Comparison of ENCODE assay signal across 8 mouse cellular contexts in genomic region chr2:158610488-158611325, GRCm38 (mm10). TPM values are rescaled to one million over a fixed set of nuclear protein-coding genes. Genes with fewer than 3 reads are reported as not detected.
DNase-seq lines count a peak whose midpoint lies in the region; ATAC-seq and TF ChIP-seq lines count a peak whose summit lies in the region.

Gene Slc32a1, plus strand, starts transcription at chr2:158610767.

- no peak within 1 kb of the TSS for H3K27ac ChIP-seq in heart, embryonic 15.5 days
- H3K27ac ChIP-seq in heart, adult 2 months: no peak within 1 kb of the TSS
- H3K27ac ChIP-seq in ES-Bruce4 (ENCODE audit: insufficient read depth, low read length): no peak within 1 kb of the TSS
- 0 out of 2 replicates have a peak within 1 kb of the TSS, but pooled peaks have one; percentile 48 for H3K27ac ChIP-seq in forebrain, embryonic 10.5 days

- no peak for TF ChIP-seq POLR2A in heart, adult 2 months (IDR thresholded peaks at IDR 0.05; ENCODE audit: insufficient read depth, low read depth, low read length)
- TF ChIP-seq POLR2A in ES-Bruce4 (IDR thresholded peaks at IDR 0.05; ENCODE audit: insufficient read depth, low read length): no peak

- H3K9me3 ChIP-seq in heart, embryonic 15.5 days (replicated peaks): no peaks in the 10 kb centered on the region
- no peaks in the 10 kb centered on the region for H3K9me3 ChIP-seq in ES-Bruce4 (replicated peaks; ENCODE audit: control insufficient read depth, insufficient read depth, low read length, poor library complexity, severe bottlenecking)
- H3K9me3 ChIP-seq in forebrain, embryonic 10.5 days: no peaks in the 10 kb centered on the region

- no peak for ATAC-seq in heart, embryonic 15.5 days (replicated peaks; ENCODE audit: insufficient number of reproducible peaks, insufficient read depth, low FRiP score, low read depth)
- ATAC-seq in monocyte, adult 5-6 weeks (replicated peaks; ENCODE audit: insufficient number of reproducible peaks, low FRiP score, low TSS enrichment, poor library complexity, severe bottlenecking): no peak

- H3K4me3 ChIP-seq in heart, embryonic 15.5 days: peak within 1 kb of the TSS; percentile 30
- no peak within 1 kb of the TSS for H3K4me3 ChIP-seq in heart, adult 2 months
- peak within 1 kb of the TSS; percentile 28 for H3K4me3 ChIP-seq in ES-Bruce4 (ENCODE audit: low read depth, low read length)
- H3K4me3 ChIP-seq in forebrain, embryonic 10.5 days: peak within 1 kb of the TSS; percentile 42

- WGBS in heart, embryonic 15.5 days: 2% methylated on average over 77 of the region's 77 CpGs
- 1% methylated on average over 67 of the region's 77 CpGs for WGBS in heart, adult 2 months
- WGBS in forebrain, embryonic 10.5 days: under 1% methylated on average over 77 of the region's 77 CpGs

- H3K36me3 ChIP-seq in heart, embryonic 15.5 days: no peaks in the 10 kb centered on the region
- no peaks in the 10 kb centered on the region for H3K36me3 ChIP-seq in heart, adult 2 months (ENCODE audit: control insufficient read depth, insufficient read depth, low read length)
- H3K36me3 ChIP-seq in ES-Bruce4 (ENCODE audit: control insufficient read depth, insufficient read depth, low read length, poor library complexity, severe bottlenecking): no peaks in the 10 kb centered on the region
- no peaks in the 10 kb centered on the region for H3K36me3 ChIP-seq in forebrain, embryonic 10.5 days (replicated peaks)

- H3K4me2 ChIP-seq in heart, embryonic 15.5 days: peak within 1 kb of the TSS; percentile 38

- TF ChIP-seq EP300 in heart, adult 2 months (IDR thresholded peaks at IDR 0.05; ENCODE audit: insufficient read depth, low read depth, low read length): no peak
- TF ChIP-seq EP300 in ES-Bruce4 (IDR thresholded peaks at IDR 0.05; ENCODE audit: insufficient read depth, low read depth, low read length): no peak

- peaks cover 24% of the 10 kb centered on the region for H3K4me1 ChIP-seq in heart, embryonic 15.5 days (replicated peaks)
- no peaks in the 10 kb centered on the region for H3K4me1 ChIP-seq in heart, adult 2 months (ENCODE audit: control insufficient read depth, insufficient read depth, low read length)
- H3K4me1 ChIP-seq in ES-Bruce4 (ENCODE audit: control insufficient read depth, insufficient read depth, low read length): no peaks in the 10 kb centered on the region
- H3K4me1 ChIP-seq in forebrain, embryonic 10.5 days: peaks cover 65% of the 10 kb centered on the region

- no peak for DNase-seq in heart, adult 2 months
- peak; percentile 50 for DNase-seq in forebrain, embryonic 10.5 days (ENCODE audit: extremely low spot score, low spot score)
- DNase-seq in left cerebral cortex, adult 18-20 months (ENCODE audit: low spot score in 2 of 2): peak in 1 of 2 experiments; percentile 44
- DNase-seq in neural tube, embryonic 10.5 days (ENCODE audit: extremely low spot score, low spot score): peak; percentile 66
- no peak for DNase-seq in embryo, embryonic 9.5 days (ENCODE audit: extremely low spot score)

- H3K79me2 ChIP-seq in heart, adult 2 months (replicated peaks; ENCODE audit: control insufficient read depth, insufficient read depth, low read length): no peaks in the 10 kb centered on the region

- TF ChIP-seq CTCF in heart, adult 2 months (IDR thresholded peaks at IDR 0.05): no peak
- peak; percentile 9 for TF ChIP-seq CTCF in ES-Bruce4 (IDR thresholded peaks at IDR 0.05; ENCODE audit: low read depth, low read length)

- no peak within 1 kb of the TSS for H3K9ac ChIP-seq in heart, embryonic 15.5 days
- no peak within 1 kb of the TSS for H3K9ac ChIP-seq in heart, adult 2 months (ENCODE audit: low read depth, low read length)
- no peak within 1 kb of the TSS for H3K9ac ChIP-seq in ES-Bruce4 (ENCODE audit: low read depth, poor library complexity, severe bottlenecking)

- H3K27me3 ChIP-seq in heart, embryonic 15.5 days: peaks cover 92% of the 10 kb centered on the region
- H3K27me3 ChIP-seq in heart, adult 2 months (ENCODE audit: control insufficient read depth, insufficient read depth, low read length): peaks cover 43% of the 10 kb centered on the region
- H3K27me3 ChIP-seq in ES-Bruce4 (ENCODE audit: control insufficient read depth, insufficient read depth, low read length, poor library complexity, severe bottlenecking): peaks cover 22% of the 10 kb centered on the region
- peaks cover 100% of the 10 kb centered on the region for H3K27me3 ChIP-seq in forebrain, embryonic 10.5 days (ENCODE audit: poor library complexity, severe bottlenecking)

- intact Hi-C loops in heart, adult 2 months (cut with DNase I): no loop called here

RNA-seq across cellular contexts. Expression of gene Slc32a1, which starts in this region (rescaled TPM):
- polyA plus RNA-seq in heart, embryonic 15.5 days (2015; fragmentation: Nextera tagmentation; extraction: Ambion mirVana): not detected in 2 replicates
- total RNA-seq in heart, adult 2 months (2021): not detected
- not detected in 2 replicates for polyA plus RNA-seq in heart, adult 2 months (2012; rRNA removed)
- polyA plus RNA-seq in ES-Bruce4 (2011; ENCODE audit: insufficient read depth, insufficient read length, low read depth, missing spikeins): not detected in 2 replicates
- polyA plus RNA-seq in forebrain, embryonic 10.5 days (2016; fragmentation: Nextera tagmentation; extraction: Ambion mirVana): 0.14 and 0.47 TPM in 2 replicates
- total RNA-seq in left cerebral cortex, adult 18-20 months (2021): 100 to 1,000 TPM in 1 of 2 experiments, 10 to 100 TPM in 1; 99.3 to 102 TPM
- total RNA-seq in monocyte, adult 5-6 weeks (2017): not detected in 3 replicates

Comparison
In these comparisons a context has a peak if more than half of its experiments do, and no peak if none do; other contexts are left out.
1. RNA of gene Slc32a1 (total RNA-seq): 99.3 to 102 TPM in left cerebral cortex, adult 18-20 months; not detected in heart, adult 2 months and not detected in monocyte, adult 5-6 weeks; every median in the first group is over 10 times any median in the second.
2. Peak in DNase-seq, H3K4me3 ChIP-seq and H3K27ac ChIP-seq in forebrain, embryonic 10.5 days; RNA of the gene not detected or under 1 TPM.